Mouse (Mus musculus): ENCODE data around the gene Olfr224. TPM values are rescaled to one million over a fixed set of nuclear protein-coding genes. Genes with fewer than 3 reads are reported as not detected.
"Not testable (repeated sequence)": the region's sequence is repeated elsewhere in the genome, so short reads cannot be mapped to it uniquely, and the experiment has no call there.

Gene Olfr224
- total RNA-seq, 2 experiments from 2014 or later, result not detected

- not testable (repeated sequence) for ATAC-seq (replicated peaks; ENCODE audit: low FRiP score, poor library complexity, severe bottlenecking)
These were observed 35.6 kb downstream of the Olfr224 start, which contains the start of gene Olfr330 for GRCm38 (mm10) chr11:58534736-58535135. TSS of gene Olfr330 (minus strand) at chr11:58534836.

GRCm38 (mm10) chr11:58519756-58520155 lies 50.6 kb downstream of the Olfr224 start:
- ATAC-seq (replicated peaks; ENCODE audit: low FRiP score, poor library complexity, severe bottlenecking), result not testable (repeated sequence)

- ATAC-seq (replicated peaks; ENCODE audit: low FRiP score, poor library complexity, severe bottlenecking), result not testable (repeated sequence)
These were observed 51.4 kb downstream of the Olfr224 start for GRCm38 (mm10) chr11:58518916-58519315.

Other genes starting within 250 kb of the Olfr224 start
- 75.3 and 80.5 TPM in 2 replicates for gene Zfp672, start 240.2 kb downstream of the Olfr224 start, total RNA-seq (2015; ENCODE audit: low replicate concordance)
- gene Zfp672, start 240.2 kb downstream of the Olfr224 start, total RNA-seq (2017; ENCODE audit: low replicate concordance), result 27.6 and 39.9 TPM in 2 replicates
- 10.5 and 13.3 TPM in 2 replicates for gene Sh3bp5l, start 239.8 kb downstream of the Olfr224 start, total RNA-seq (2015; ENCODE audit: low replicate concordance)
- gene Sh3bp5l, start 239.8 kb downstream of the Olfr224 start, total RNA-seq (2017; ENCODE audit: low replicate concordance), result 19.8 and 118 TPM in 2 replicates
- gene Lypd8, start 191.5 kb downstream of the Olfr224 start, total RNA-seq (2015; ENCODE audit: low replicate concordance), result not detected in 2 replicates
- not detected in 2 replicates for gene Lypd8, start 191.5 kb downstream of the Olfr224 start, total RNA-seq (2017; ENCODE audit: low replicate concordance)
- not detected in 2 replicates for gene 1810065E05Rik, start 149.4 kb downstream of the Olfr224 start, total RNA-seq (2015; ENCODE audit: low replicate concordance)
- gene 1810065E05Rik, start 149.4 kb downstream of the Olfr224 start, total RNA-seq (2017; ENCODE audit: low replicate concordance), result not detected in 2 replicates
- gene Gm12253, start 138.0 kb downstream of the Olfr224 start, total RNA-seq (2015; ENCODE audit: low replicate concordance), result not detected in 2 replicates
- not detected in 2 replicates for gene Gm12253, start 138.0 kb downstream of the Olfr224 start, total RNA-seq (2017; ENCODE audit: low replicate concordance)
- not detected in 2 replicates for gene Lypd9, start 117.6 kb downstream of the Olfr224 start, total RNA-seq (2015; ENCODE audit: low replicate concordance)
- not detected in 2 replicates for gene Lypd9, start 117.6 kb downstream of the Olfr224 start, total RNA-seq (2017; ENCODE audit: low replicate concordance)
- gene Olfr30, start 108.3 kb downstream of the Olfr224 start, total RNA-seq (2015; ENCODE audit: low replicate concordance), result not detected in 2 replicates
- not detected in 2 replicates for gene Olfr30, start 108.3 kb downstream of the Olfr224 start, total RNA-seq (2017; ENCODE audit: low replicate concordance)
- gene Olfr332, start 78.0 kb downstream of the Olfr224 start, total RNA-seq (2015; ENCODE audit: low replicate concordance), result not detected in 2 replicates
- gene Olfr332, start 78.0 kb downstream of the Olfr224 start, total RNA-seq (2017; ENCODE audit: low replicate concordance), result not detected in 2 replicates
- not detected in 2 replicates for gene Olfr331, start 68.0 kb downstream of the Olfr224 start, total RNA-seq (2015; ENCODE audit: low replicate concordance)
- not detected in 2 replicates for gene Olfr331, start 68.0 kb downstream of the Olfr224 start, total RNA-seq (2017; ENCODE audit: low replicate concordance)
- not detected in 2 replicates for gene Olfr330, start 35.7 kb downstream of the Olfr224 start, total RNA-seq (2015; ENCODE audit: low replicate concordance)
- gene Olfr330, start 35.7 kb downstream of the Olfr224 start, total RNA-seq (2017; ENCODE audit: low replicate concordance), result not detected in 2 replicates
- not detected in 2 replicates for gene Olfr329-ps, start 24.1 kb downstream of the Olfr224 start, total RNA-seq (2015; ENCODE audit: low replicate concordance)
- gene Olfr329-ps, start 24.1 kb downstream of the Olfr224 start, total RNA-seq (2017; ENCODE audit: low replicate concordance), result not detected in 2 replicates
- not detected in 2 replicates for gene Olfr328, start 14.9 kb downstream of the Olfr224 start, total RNA-seq (2015; ENCODE audit: low replicate concordance)
- gene Olfr328, start 14.9 kb downstream of the Olfr224 start, total RNA-seq (2017; ENCODE audit: low replicate concordance), result not detected in 2 replicates
- gene Olfr325, start 7.2 kb upstream of the Olfr224 start, total RNA-seq (2015; ENCODE audit: low replicate concordance), result not detected in 2 replicates
- not detected in 2 replicates for gene Olfr325, start 7.2 kb upstream of the Olfr224 start, total RNA-seq (2017; ENCODE audit: low replicate concordance)
- gene Olfr324, start 24.6 kb upstream of the Olfr224 start, total RNA-seq (2015; ENCODE audit: low replicate concordance), result not detected in 2 replicates
- not detected in 2 replicates for gene Olfr324, start 24.6 kb upstream of the Olfr224 start, total RNA-seq (2017; ENCODE audit: low replicate concordance)
- gene 2210407C18Rik, start 45.5 kb upstream of the Olfr224 start, total RNA-seq (2015; ENCODE audit: low replicate concordance), result not detected in 2 replicates
- not detected in 2 replicates for gene 2210407C18Rik, start 45.5 kb upstream of the Olfr224 start, total RNA-seq (2017; ENCODE audit: low replicate concordance)
- not detected in 2 replicates for gene Olfr323, start 59.9 kb upstream of the Olfr224 start, total RNA-seq (2015; ENCODE audit: low replicate concordance)
- not detected in 2 replicates for gene Olfr323, start 59.9 kb upstream of the Olfr224 start, total RNA-seq (2017; ENCODE audit: low replicate concordance)
- 56.9 and 65.4 TPM in 2 replicates for gene Trim58, start 69.9 kb upstream of the Olfr224 start, total RNA-seq (2015; ENCODE audit: low replicate concordance)
- 45.0 and 61.1 TPM in 2 replicates for gene Trim58, start 69.9 kb upstream of the Olfr224 start, total RNA-seq (2017; ENCODE audit: low replicate concordance)
- gene Olfr322, start 88.2 kb upstream of the Olfr224 start, total RNA-seq (2015; ENCODE audit: low replicate concordance), result 0.42 TPM in 1 of 2 replicates, not detected in the other
- gene Olfr322, start 88.2 kb upstream of the Olfr224 start, total RNA-seq (2017; ENCODE audit: low replicate concordance), result 0.77 and 1.9 TPM in 2 replicates
- gene Olfr320, start 110.5 kb upstream of the Olfr224 start, total RNA-seq (2015; ENCODE audit: low replicate concordance), result not detected in 2 replicates
- gene Olfr320, start 110.5 kb upstream of the Olfr224 start, total RNA-seq (2017; ENCODE audit: low replicate concordance), result not detected in 2 replicates
- not detected in 2 replicates for gene Olfr319, start 128.6 kb upstream of the Olfr224 start, total RNA-seq (2015; ENCODE audit: low replicate concordance)
- not detected in 2 replicates for gene Olfr319, start 128.6 kb upstream of the Olfr224 start, total RNA-seq (2017; ENCODE audit: low replicate concordance)
- gene Olfr318, start 153.5 kb upstream of the Olfr224 start, total RNA-seq (2015; ENCODE audit: low replicate concordance), result not detected in 2 replicates
- gene Olfr318, start 153.5 kb upstream of the Olfr224 start, total RNA-seq (2017; ENCODE audit: low replicate concordance), result not detected in 2 replicates
- gene Olfr317, start 168.7 kb upstream of the Olfr224 start, total RNA-seq (2015; ENCODE audit: low replicate concordance), result not detected in 2 replicates
- not detected in 2 replicates for gene Olfr317, start 168.7 kb upstream of the Olfr224 start, total RNA-seq (2017; ENCODE audit: low replicate concordance)
- not detected in 2 replicates for gene Olfr316, start 182.2 kb upstream of the Olfr224 start, total RNA-seq (2015; ENCODE audit: low replicate concordance)
- gene Olfr316, start 182.2 kb upstream of the Olfr224 start, total RNA-seq (2017; ENCODE audit: low replicate concordance), result not detected in 2 replicates
- gene Olfr315, start 202.6 kb upstream of the Olfr224 start, total RNA-seq (2015; ENCODE audit: low replicate concordance), result not detected in 2 replicates
- gene Olfr315, start 202.6 kb upstream of the Olfr224 start, total RNA-seq (2017; ENCODE audit: low replicate concordance), result not detected in 2 replicates
- not detected in 2 replicates for gene Olfr314, start 212.4 kb upstream of the Olfr224 start, total RNA-seq (2015; ENCODE audit: low replicate concordance)
- gene Olfr314, start 212.4 kb upstream of the Olfr224 start, total RNA-seq (2017; ENCODE audit: low replicate concordance), result not detected in 2 replicates
- not detected in 2 replicates for gene Fam183b, start 231.4 kb upstream of the Olfr224 start, total RNA-seq (2015; ENCODE audit: low replicate concordance)
- not detected in 2 replicates for gene Fam183b, start 231.4 kb upstream of the Olfr224 start, total RNA-seq (2017; ENCODE audit: low replicate concordance)
- gene Olfr313, start 244.4 kb upstream of the Olfr224 start, total RNA-seq (2015; ENCODE audit: low replicate concordance), result not detected in 2 replicates
- gene Olfr313, start 244.4 kb upstream of the Olfr224 start, total RNA-seq (2017; ENCODE audit: low replicate concordance), result not detected in 2 replicates